Mouse (Mus musculus) cerebellum, adult 2 months (tissue): ENCODE data around the gene Kdm7a. TPM values are rescaled to one million over a fixed set of nuclear protein-coding genes. Genes with fewer than 3 reads are reported as not detected.
A peak's percentile ranks its signal among the peaks of the same experiment; 100 is the strongest.

Source experiments
- DNase-seq, 2 experiments: peaks; one replicate each; pipeline ENCODE4 v3.0.0; 2021
- H3K27ac ChIP-seq: fragments of 200-500 bp; 2 replicates; pipeline ENCODE4 v1.5.1; 2012; ENCODE audit warnings: low read length, control low read depth, inconsistent platforms; ENCODE audit not compliant: insufficient read depth
- H3K27me3 ChIP-seq: fragments of 200-500 bp; 2 replicates; pipeline ENCODE4 v1.6.1; 2012; ENCODE audit warnings: inconsistent platforms, mild to moderate bottlenecking, low read length, moderate library complexity; ENCODE audit not compliant: control insufficient read depth, insufficient read depth
- H3K4me1 ChIP-seq: fragments of 200-500 bp; 2 replicates; pipeline ENCODE4 v1.6.1; 2011; ENCODE audit warnings: low read length; ENCODE audit not compliant: control insufficient read depth, insufficient read depth
- H3K4me3 ChIP-seq: fragments of 200-500 bp; replicated peaks from 2 replicates; pipeline ENCODE3; 2011; ENCODE audit warnings: mild to moderate bottlenecking, low read depth, low read length, control low read depth; ENCODE audit not compliant: insufficient read depth
- CTCF ChIP-seq: fragments of 200-500 bp; IDR thresholded peaks from 2 replicates; pipeline ENCODE4 v1.5.1; 2011; ENCODE audit warnings: low read depth, mild to moderate bottlenecking, control low read depth, low read length, moderate library complexity, borderline replicate concordance; ENCODE audit not compliant: insufficient read depth
- POLR2A ChIP-seq: fragments of 200-500 bp; IDR thresholded peaks from 2 replicates; pipeline ENCODE4 v1.6.1; 2011; ENCODE audit warnings: low read length, control low read depth, borderline replicate concordance; ENCODE audit not compliant: insufficient read depth
- WGBS: fragments of 180-500 bp; shearing (Covaris S2); methylation state at CpG from one replicate; pipeline ENCODE4 v1.1.7; 2018; 5-methylcytosine and 5-hydroxymethylcytosine counted together
- polyA plus RNA-seq: library from polyadenylated mRNA; depleted of rRNA; stranded (reverse); fragments of >200 nt; gene quantifications from 2 replicates; pipeline ENCODE4 v1.2.3, GENCODE M21; 2012; rRNA removed

Gene Kdm7a
- polyA plus RNA-seq, 1 experiment, result 15.4 TPM

DNA sequence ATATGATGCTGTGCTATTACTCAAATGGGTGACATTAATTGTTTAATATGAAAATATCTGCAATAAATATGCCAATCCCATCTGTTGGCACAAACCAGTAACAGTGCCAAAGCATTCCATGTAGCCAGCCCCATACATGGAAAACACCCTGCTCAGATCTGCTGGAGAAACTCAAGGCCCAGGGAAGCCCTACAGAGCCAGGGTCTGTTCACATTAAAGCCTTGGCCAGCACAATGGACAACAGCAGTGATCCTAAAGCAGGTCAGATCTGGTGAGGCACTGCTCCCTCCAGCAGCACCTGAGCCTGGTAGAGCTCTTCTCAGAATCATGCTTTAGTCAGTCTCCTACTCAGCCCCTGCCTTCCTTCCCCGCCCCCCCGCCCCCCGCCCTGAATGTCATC is 93.4 kb downstream of the Kdm7a start:
- no peak for TF ChIP-seq CTCF
- TF ChIP-seq POLR2A, result no peak
- H3K27ac ChIP-seq, result no peak overlapping the region
- H3K27me3 ChIP-seq, result no peaks in the 10 kb centered on the region
- H3K4me1 ChIP-seq, result peaks cover 7% of the 10 kb centered on the region; the same call in 1 of the 2 replicates
- peak; percentile 53 to 81 for DNase-seq
- 79% methylated on average over 3 of the region's 3 CpGs for WGBS
- H3K4me3 ChIP-seq, result no peak overlapping the region

DNA sequence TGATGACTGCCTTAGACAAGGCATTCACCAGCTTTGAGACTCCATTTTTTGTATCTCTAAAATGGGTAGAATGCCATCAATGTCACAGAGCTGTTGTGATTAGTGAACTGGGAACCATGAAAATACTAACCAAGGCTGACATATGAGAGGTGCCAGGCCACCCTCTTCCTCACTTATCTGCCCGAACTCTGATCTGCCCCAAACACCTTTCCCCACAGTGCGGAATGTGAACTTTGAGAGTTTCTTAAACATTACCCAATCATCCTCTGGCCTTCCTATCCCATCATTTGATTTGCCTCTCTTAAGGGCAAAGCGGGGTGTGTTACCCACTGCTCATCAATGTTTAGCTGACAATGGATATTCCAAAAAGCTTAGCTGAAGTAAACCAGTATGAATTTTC is 93.9 kb downstream of the Kdm7a start:
- no peaks in the 10 kb centered on the region for H3K27me3 ChIP-seq
- no peak for DNase-seq
- TF ChIP-seq CTCF (no peak), POLR2A (no peak)
- no peak overlapping the region for H3K27ac ChIP-seq
- WGBS, result 94% methylated on average over 3 of the region's 3 CpGs
- peaks cover 7% of the 10 kb centered on the region; the same call in 1 of the 2 replicates for H3K4me1 ChIP-seq
- H3K4me3 ChIP-seq, result no peak overlapping the region

DNA sequence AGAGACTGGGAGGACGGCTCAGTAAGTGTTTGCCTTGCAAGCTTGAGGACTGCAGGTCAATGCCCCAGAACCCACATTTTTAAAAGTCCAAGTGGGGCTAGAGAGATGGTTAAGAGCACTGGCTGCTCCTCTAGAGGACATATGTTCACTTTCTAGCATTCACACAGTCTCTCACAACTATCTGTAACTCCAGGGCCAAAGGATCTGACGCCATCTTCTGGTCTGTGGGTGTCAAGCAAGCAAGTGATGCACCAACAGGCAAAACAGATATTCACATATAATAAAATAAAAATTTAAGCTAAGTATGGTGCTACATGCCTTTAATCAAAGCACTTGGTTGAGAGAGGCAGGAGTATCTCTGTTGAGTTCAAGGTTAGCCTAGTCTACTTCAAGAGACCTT is 99.8 kb downstream of the Kdm7a start:
- WGBS, result 87% methylated on average over 2 of the region's 2 CpGs
- DNase-seq, result no peak
- H3K4me3 ChIP-seq, result no peak overlapping the region
- no peaks in the 10 kb centered on the region for H3K4me1 ChIP-seq
- no peak overlapping the region for H3K27ac ChIP-seq
- TF ChIP-seq CTCF (0 out of 2 replicates have a peak, but pooled peaks have one; percentile 10), POLR2A (no peak)
- no peaks in the 10 kb centered on the region for H3K27me3 ChIP-seq

DNA sequence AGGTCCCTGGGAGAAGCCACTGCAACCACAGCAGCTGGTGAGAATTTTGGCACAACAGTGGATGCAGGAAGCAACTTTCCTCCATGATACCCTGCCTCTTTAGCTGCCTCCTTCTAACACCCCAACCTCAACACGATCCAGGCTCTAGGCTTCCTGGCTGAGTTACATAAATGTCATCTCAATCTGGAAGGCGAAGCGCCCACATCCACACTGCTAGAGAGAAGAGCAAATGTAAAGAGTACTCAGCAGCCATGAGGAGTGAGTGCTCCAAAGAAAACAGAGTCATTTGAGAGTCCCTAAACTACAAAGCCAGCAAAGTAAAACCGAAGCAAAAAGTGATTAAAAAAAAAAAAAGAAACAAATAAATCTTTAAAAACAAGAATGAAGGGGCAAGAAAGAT is 102.0 kb downstream of the Kdm7a start:
- H3K4me3 ChIP-seq, result no peak overlapping the region
- 78% methylated on average over 4 of the region's 4 CpGs for WGBS
- TF ChIP-seq POLR2A, result no peak
- TF ChIP-seq CTCF, result no peak
- no peaks in the 10 kb centered on the region for H3K4me1 ChIP-seq
- no peak for DNase-seq
- no peaks in the 10 kb centered on the region for H3K27me3 ChIP-seq
- no peak overlapping the region for H3K27ac ChIP-seq

Other genes starting within 250 kb of the Kdm7a start
- gene Parp12, start 88.4 kb downstream of the Kdm7a start, polyA plus RNA-seq, result 19.7 and 20.5 TPM in 2 replicates
- 26.2 and 27.8 TPM in 2 replicates for gene Slc37a3, start 170.9 kb upstream of the Kdm7a start, polyA plus RNA-seq
- 0.15 and 0.21 TPM in 2 replicates for gene Rab19, start 174.4 kb upstream of the Kdm7a start, polyA plus RNA-seq
- 137 and 139 TPM in 2 replicates for gene Mkrn1, start 213.7 kb upstream of the Kdm7a start, polyA plus RNA-seq